Mouse (Mus musculus) heart, embryonic 13.5 days (tissue): ENCODE data around the gene Atf7. TPM values are rescaled to one million over a fixed set of nuclear protein-coding genes. Genes with fewer than 3 reads are reported as not detected.

ENCODE experiments used
- ATAC-seq: fragments of 200-750 bp; cut with Nextera tagmentation; 2 replicates; pipeline ENCODE4 v1.8.0; 2017; ENCODE audit warnings: moderate TSS enrichment; ENCODE audit not compliant: insufficient number of reproducible peaks, low FRiP score, low TSS enrichment; ENCODE audit errors: extremely low read depth
- H3K27ac ChIP-seq: fragments of 300-500 bp; sonication (generic); replicated peaks from 2 replicates; pipeline ENCODE4 v1.5.1; 2015; ENCODE audit warnings: moderate library complexity, mild to moderate bottlenecking, inconsistent platforms
- H3K27me3 ChIP-seq: fragments of 300-500 bp; sonication (generic); replicated peaks from 2 replicates; pipeline ENCODE4 v1.6.1; 2015; ENCODE audit warnings: mild to moderate bottlenecking, inconsistent platforms
- H3K36me3 ChIP-seq: fragments of 300-500 bp; sonication (generic); 2 replicates; pipeline ENCODE4 v1.6.1; 2015; ENCODE audit warnings: mild to moderate bottlenecking, inconsistent platforms
- H3K4me1 ChIP-seq: fragments of 300-500 bp; sonication (generic); 2 replicates; pipeline ENCODE4 v1.6.1; 2015; ENCODE audit warnings: inconsistent platforms
- H3K4me2 ChIP-seq: fragments of 300-500 bp; sonication (generic); 2 replicates; pipeline ENCODE4 v1.6.1; 2015; ENCODE audit warnings: inconsistent platforms, mild to moderate bottlenecking, moderate library complexity
- H3K4me3 ChIP-seq: fragments of 300-500 bp; sonication (generic); 2 replicates; pipeline ENCODE4 v1.5.1; 2015; ENCODE audit warnings: moderate library complexity, mild to moderate bottlenecking, inconsistent platforms
- H3K9ac ChIP-seq: fragments of 300-500 bp; sonication (generic); 2 replicates; pipeline ENCODE4 v1.6.1; 2015; ENCODE audit warnings: inconsistent platforms, mild to moderate bottlenecking, moderate library complexity
- H3K9me3 ChIP-seq: fragments of 300-500 bp; sonication (generic); 2 replicates; pipeline ENCODE4 v1.6.1; 2016; ENCODE audit warnings: inconsistent platforms
- WGBS: fragments of 180-500 bp; shearing (Covaris S2); methylation state at CpG from one replicate; pipeline ENCODE4 v1.1.7; 2015; ENCODE audit warnings: mixed read lengths; 5-methylcytosine and 5-hydroxymethylcytosine counted together
- polyA plus RNA-seq: library from polyadenylated mRNA; unstranded; fragments of >200 nt; fragmentation: Nextera tagmentation; extraction: Ambion mirVana; gene quantifications from 2 replicates; pipeline ENCODE4 v1.2.1, GENCODE M21; 2015

The Atf7 gene
- polyA plus RNA-seq, 1 experiment from 2014 or later, result 25.1 TPM

DNA sequence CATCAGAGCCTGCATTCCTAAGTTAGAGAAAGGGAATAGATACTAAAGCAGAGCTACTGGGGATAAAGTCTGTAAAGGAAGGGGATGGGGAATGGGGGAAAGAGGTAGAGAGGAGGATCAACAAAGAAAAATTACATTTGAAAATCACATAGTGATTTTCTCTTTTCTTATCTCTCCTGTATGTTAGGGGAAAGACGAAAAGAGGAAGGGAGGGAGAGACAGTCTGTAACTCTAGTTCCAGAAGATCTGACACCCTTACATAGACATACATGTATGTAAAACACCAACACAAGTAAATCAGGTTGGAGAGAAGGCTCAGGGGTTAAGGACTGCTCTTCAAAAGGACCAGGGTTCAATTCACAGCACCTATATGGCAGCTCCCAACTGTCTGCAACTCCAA, 44.1 kb downstream of the Atf7 start:
- no peak overlapping the region for H3K4me2 ChIP-seq
- H3K9ac ChIP-seq, result no peak overlapping the region
- no peaks in the 10 kb centered on the region for H3K27me3 ChIP-seq
- H3K4me1 ChIP-seq, result 0 out of 2 replicates have a peak, but pooled peaks cover 3% of the 10 kb centered on the region
- ATAC-seq, result no peak
- H3K4me3 ChIP-seq, result no peak overlapping the region
- 89% methylated on average over 1 of the region's 1 CpGs for WGBS
- H3K27ac ChIP-seq, result no peak overlapping the region
- no peaks in the 10 kb centered on the region for H3K9me3 ChIP-seq
- peaks cover 23% of the 10 kb centered on the region for H3K36me3 ChIP-seq

- H3K4me3 ChIP-seq, result no peak overlapping the region
- no peak overlapping the region for H3K4me2 ChIP-seq
- 0 out of 2 replicates have a peak, but pooled peaks cover 3% of the 10 kb centered on the region for H3K4me1 ChIP-seq
- WGBS, result 85% methylated on average over 2 of the region's 2 CpGs
- H3K9ac ChIP-seq, result no peak overlapping the region
- no peaks in the 10 kb centered on the region for H3K9me3 ChIP-seq
- H3K27ac ChIP-seq, result no peak overlapping the region
- H3K27me3 ChIP-seq, result no peaks in the 10 kb centered on the region
- no peak for ATAC-seq
- H3K36me3 ChIP-seq, result peaks cover 27% of the 10 kb centered on the region
These were observed 46.9 kb downstream of the Atf7 start for GRCm38 (mm10) chr15:102578351-102578750.

- Histone ChIP-seq H3K4me2 (no peak overlapping the region), H3K27ac (no peak overlapping the region), H3K27me3 (no peaks in the 10 kb centered on the region), H3K36me3 (peaks cover 27% of the 10 kb centered on the region), H3K9me3 (no peaks in the 10 kb centered on the region), H3K9ac (no peak overlapping the region), H3K4me1 (0 out of 2 replicates have a peak, but pooled peaks cover 3% of the 10 kb centered on the region), H3K4me3 (no peak overlapping the region)
- 94% methylated on average over 1 of the region's 1 CpGs for WGBS
- no peak for ATAC-seq
These were observed 48.3 kb downstream of the Atf7 start for GRCm38 (mm10) chr15:102576972-102577371.

DNA sequence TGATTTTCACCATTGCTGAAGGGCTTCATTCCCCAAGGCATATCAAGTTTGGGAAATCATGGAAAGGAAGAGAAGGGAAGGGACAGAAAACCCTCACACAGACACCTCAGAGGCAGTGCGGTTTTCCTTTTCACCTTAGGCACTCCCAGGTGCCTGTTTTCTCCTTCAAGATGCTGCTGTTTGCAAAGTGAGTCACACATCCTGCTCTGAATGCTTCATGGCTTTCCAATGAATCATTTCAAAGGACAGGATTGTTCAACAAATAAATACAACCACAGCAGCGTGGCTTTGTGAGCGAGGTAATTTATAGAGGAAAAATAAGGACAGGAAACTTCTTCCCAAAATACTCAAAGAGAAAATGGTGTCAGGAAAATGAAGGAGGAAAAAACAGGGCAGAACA, 53.2 kb downstream of the Atf7 start:
- H3K4me1 ChIP-seq, result 0 out of 2 replicates have a peak, but pooled peaks cover 3% of the 10 kb centered on the region
- H3K4me2 ChIP-seq, result no peak overlapping the region
- WGBS, result 73% methylated on average over 3 of the region's 3 CpGs
- H3K9ac ChIP-seq, result no peak overlapping the region
- ATAC-seq, result no peak
- H3K36me3 ChIP-seq, result peaks cover 6% of the 10 kb centered on the region
- no peak overlapping the region for H3K27ac ChIP-seq
- no peaks in the 10 kb centered on the region for H3K9me3 ChIP-seq
- H3K27me3 ChIP-seq, result no peaks in the 10 kb centered on the region
- H3K4me3 ChIP-seq, result no peak overlapping the region

GRCm38 (mm10) chr15:102567849-102568248, 57.4 kb downstream of the Atf7 start:
- Histone ChIP-seq H3K9me3 (no peaks in the 10 kb centered on the region), H3K4me3 (no peak overlapping the region)
- WGBS, result 85% methylated on average over 2 of the region's 2 CpGs

GRCm38 (mm10) chr15:102563681-102564080, 61.6 kb downstream of the Atf7 start:
- WGBS, result 91% methylated on average over 5 of the region's 5 CpGs
- H3K27me3 ChIP-seq, result no peaks in the 10 kb centered on the region
- no peak overlapping the region for H3K27ac ChIP-seq
- no peaks in the 10 kb centered on the region for H3K9me3 ChIP-seq
- no peak overlapping the region for H3K9ac ChIP-seq
- H3K36me3 ChIP-seq, result peaks cover 32% of the 10 kb centered on the region
- no peaks in the 10 kb centered on the region; the same call in 1 of the 2 replicates for H3K4me1 ChIP-seq
- H3K4me2 ChIP-seq, result no peak overlapping the region
- ATAC-seq, result no peak
- H3K4me3 ChIP-seq, result no peak overlapping the region

More at GRCm38 (mm10) chr15:102567849-102568248, 57.4 kb downstream of the Atf7 start:
- no peak overlapping the region for H3K4me2 ChIP-seq
- no peak overlapping the region for H3K27ac ChIP-seq
- H3K36me3 ChIP-seq, result peaks cover 9% of the 10 kb centered on the region
- H3K9ac ChIP-seq, result no peak overlapping the region
- H3K4me1 ChIP-seq, result no peaks in the 10 kb centered on the region
- H3K27me3 ChIP-seq, result no peaks in the 10 kb centered on the region
- no peak for ATAC-seq

DNA sequence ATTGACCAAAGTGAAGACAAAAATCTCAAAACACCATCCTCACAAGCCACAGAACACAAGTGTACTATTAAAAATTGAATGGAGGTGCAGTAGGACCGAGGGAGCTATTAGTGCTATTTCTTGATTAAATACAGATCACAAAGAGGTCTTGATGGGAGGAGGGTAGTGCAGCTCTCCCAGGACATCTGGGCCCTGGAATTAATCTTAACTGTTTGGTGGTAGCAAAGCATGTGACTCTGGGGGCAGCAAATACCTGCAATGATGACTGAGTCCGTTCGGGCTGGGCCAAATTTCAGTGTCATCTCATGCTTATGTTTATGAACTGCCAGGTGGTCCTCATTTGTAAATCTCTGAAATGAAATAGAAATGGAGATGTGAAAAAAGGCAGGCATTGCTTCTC, 62.2 kb downstream of the Atf7 start:
- Histone ChIP-seq H3K4me1 (no peaks in the 10 kb centered on the region; the same call in 1 of the 2 replicates), H3K27me3 (no peaks in the 10 kb centered on the region), H3K4me3 (no peak overlapping the region), H3K27ac (no peak overlapping the region), H3K9ac (no peak overlapping the region), H3K36me3 (peaks cover 32% of the 10 kb centered on the region), H3K9me3 (no peaks in the 10 kb centered on the region), H3K4me2 (no peak overlapping the region)
- 79% methylated on average over 3 of the region's 3 CpGs for WGBS
- ATAC-seq, result no peak

DNA sequence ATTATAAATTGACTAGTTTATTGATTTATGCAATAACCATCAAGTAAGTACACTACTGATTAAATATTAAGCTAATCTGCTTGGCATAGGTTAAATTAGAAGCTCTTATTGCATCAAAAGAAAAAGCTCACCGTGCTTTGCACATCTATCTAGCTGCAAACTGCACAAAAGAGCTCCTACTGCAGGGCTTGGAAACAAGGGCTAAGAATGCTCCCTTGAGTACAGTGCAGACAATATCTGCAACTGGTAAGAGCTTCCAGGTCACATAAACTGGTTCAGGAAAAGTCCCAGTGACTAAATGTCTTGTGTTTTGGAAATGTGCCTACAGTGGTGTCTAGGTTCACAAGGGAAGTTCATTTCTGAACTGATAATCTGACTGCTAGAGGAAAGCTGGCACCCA, 62.8 kb downstream of the Atf7 start:
- Histone ChIP-seq H3K27ac (no peak overlapping the region), H3K36me3 (peaks cover 32% of the 10 kb centered on the region), H3K27me3 (no peaks in the 10 kb centered on the region), H3K4me2 (no peak overlapping the region), H3K9me3 (no peaks in the 10 kb centered on the region), H3K4me1 (no peaks in the 10 kb centered on the region; the same call in 1 of the 2 replicates), H3K9ac (no peak overlapping the region), H3K4me3 (no peak overlapping the region)
- ATAC-seq, result no peak
- 87% methylated on average over 1 of the region's 1 CpGs for WGBS

GRCm38 (mm10) chr15:102557580-102557979, 67.7 kb downstream of the Atf7 start:
- Histone ChIP-seq H3K4me3 (no peak overlapping the region), H3K27ac (no peak overlapping the region), H3K4me1 (no peaks in the 10 kb centered on the region; the same call in 1 of the 2 replicates), H3K27me3 (no peaks in the 10 kb centered on the region), H3K9me3 (no peaks in the 10 kb centered on the region), H3K36me3 (peaks cover 67% of the 10 kb centered on the region), H3K9ac (no peak overlapping the region), H3K4me2 (no peak overlapping the region)
- no peak for ATAC-seq

DNA sequence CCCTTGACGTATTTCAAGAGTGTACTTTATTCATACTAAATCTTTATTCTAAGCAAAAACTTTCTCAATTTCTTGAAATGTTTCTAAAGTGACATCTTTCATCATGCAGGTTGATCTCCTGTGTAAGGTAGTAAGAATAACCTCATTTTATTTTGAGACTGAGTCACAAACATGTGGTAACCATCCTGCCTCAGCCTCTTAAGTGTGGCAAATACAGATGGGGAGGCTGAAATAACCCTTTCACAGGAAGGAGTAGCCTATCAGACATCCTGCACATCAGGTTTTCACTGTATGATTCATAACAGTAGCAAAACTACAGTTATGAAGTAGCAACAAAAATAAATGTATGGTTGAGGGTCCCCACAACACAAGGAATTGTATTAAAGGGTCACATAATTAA, 69.7 kb downstream of the Atf7 start:
- no peak overlapping the region for H3K4me2 ChIP-seq
- WGBS, result 98% methylated on average over 1 of the region's 1 CpGs
- no peaks in the 10 kb centered on the region; the same call in 1 of the 2 replicates for H3K4me1 ChIP-seq
- H3K9me3 ChIP-seq, result no peaks in the 10 kb centered on the region
- H3K36me3 ChIP-seq, result peaks cover 74% of the 10 kb centered on the region
- no peak for ATAC-seq
- H3K9ac ChIP-seq, result no peak overlapping the region
- H3K27ac ChIP-seq, result no peak overlapping the region
- H3K27me3 ChIP-seq, result no peaks in the 10 kb centered on the region
- H3K4me3 ChIP-seq, result no peak overlapping the region

GRCm38 (mm10) chr15:102552599-102552998, 72.7 kb downstream of the Atf7 start:
- H3K36me3 ChIP-seq, result peaks cover 89% of the 10 kb centered on the region
- no peak for ATAC-seq

GRCm38 (mm10) chr15:102547478-102547877, 77.8 kb downstream of the Atf7 start:
- Histone ChIP-seq H3K36me3 (peaks cover 90% of the 10 kb centered on the region), H3K4me3 (no peak overlapping the region), H3K27ac (0 out of 2 replicates have a peak overlapping the region, but pooled peaks have one; percentile 48), H3K4me2 (no peak overlapping the region), H3K4me1 (peaks cover 10% of the 10 kb centered on the region), H3K27me3 (no peaks in the 10 kb centered on the region), H3K9me3 (no peaks in the 10 kb centered on the region), H3K9ac (no peak overlapping the region)
- ATAC-seq, result no peak
- 87% methylated on average over 3 of the region's 3 CpGs for WGBS

More at GRCm38 (mm10) chr15:102552599-102552998, 72.7 kb downstream of the Atf7 start:
- 95% methylated on average over 5 of the region's 5 CpGs for WGBS
- Histone ChIP-seq H3K27ac (no peak overlapping the region), H3K4me1 (no peaks in the 10 kb centered on the region), H3K4me2 (no peak overlapping the region), H3K27me3 (no peaks in the 10 kb centered on the region), H3K9me3 (no peaks in the 10 kb centered on the region), H3K9ac (no peak overlapping the region), H3K4me3 (no peak overlapping the region)
